Mouse (Mus musculus) embryo, embryonic 11 days (tissue): ENCODE data around the gene Npffr2.
"Not testable (repeated sequence)": the region's sequence is repeated elsewhere in the genome, so short reads cannot be mapped to it uniquely, and the experiment has no call there.

ENCODE experiments used
- DNase-seq: peaks from one replicate; pipeline ENCODE4 v3.0.0-alpha.2; 2015

The Npffr2 gene

GRCm38 (mm10) chr5:89526878-89527578 is at the start of gene Npffr2:
Gene Npffr2, plus strand, starts transcription at chr5:89527429.
- DNase-seq: peak; percentile 75

GRCm38 (mm10) chr5:89492560-89492959 is 34.7 kb upstream of the Npffr2 start:
- no peak for DNase-seq

GRCm38 (mm10) chr5:89500182-89500581 is 27.0 kb upstream of the Npffr2 start:
- DNase-seq: peak; percentile 23

GRCm38 (mm10) chr5:89518641-89519040 is 8.6 kb upstream of the Npffr2 start:
- DNase-seq: no peak

GRCm38 (mm10) chr5:89526181-89526778 is 949 bp upstream of the Npffr2 start:
- DNase-seq: peak; percentile 34

- DNase-seq: peak; percentile 46
Observed at GRCm38 (mm10) chr5:89528951-89529350, 1.7 kb downstream of the Npffr2 start.

GRCm38 (mm10) chr5:89529391-89529790 is 2.2 kb downstream of the Npffr2 start:
- DNase-seq: peak; percentile 4

- no peak for DNase-seq
Observed at GRCm38 (mm10) chr5:89536018-89536417, 8.8 kb downstream of the Npffr2 start.

- no peak for DNase-seq
Observed at GRCm38 (mm10) chr5:89542472-89542871, 15.2 kb downstream of the Npffr2 start.

- DNase-seq: peak; percentile 77
Observed at GRCm38 (mm10) chr5:89543476-89543875, 16.2 kb downstream of the Npffr2 start.

- DNase-seq: not testable (repeated sequence)
Observed at GRCm38 (mm10) chr5:89559118-89559517, 31.9 kb downstream of the Npffr2 start.

- DNase-seq: no peak
Observed at GRCm38 (mm10) chr5:89561381-89561780, 34.2 kb downstream of the Npffr2 start.

- DNase-seq: no peak
Observed at GRCm38 (mm10) chr5:89578678-89579077, 51.4 kb downstream of the Npffr2 start.

GRCm38 (mm10) chr5:89579181-89579580 is 52.0 kb downstream of the Npffr2 start:
- no peak for DNase-seq

GRCm38 (mm10) chr5:89581143-89581542 is 53.9 kb downstream of the Npffr2 start:
- no peak for DNase-seq

GRCm38 (mm10) chr5:89581742-89582366 is 54.6 kb downstream of the Npffr2 start:
- peak; percentile 6 for DNase-seq

- no peak for DNase-seq
Observed at GRCm38 (mm10) chr5:89585021-89585420, 57.8 kb downstream of the Npffr2 start.

- no peak for DNase-seq
Observed at GRCm38 (mm10) chr5:89592301-89592700, 65.1 kb downstream of the Npffr2 start.

GRCm38 (mm10) chr5:89611322-89612015 is 84.2 kb downstream of the Npffr2 start:
- DNase-seq: no peak

GRCm38 (mm10) chr5:89612262-89612661 is 85.0 kb downstream of the Npffr2 start:
- no peak for DNase-seq

GRCm38 (mm10) chr5:89631599-89631998 is 104.4 kb downstream of the Npffr2 start:
- DNase-seq: no peak
